Mouse (Mus musculus) brain, embryonic 14.5 days (tissue): ENCODE measurements around the gene Ccar1.

Experiments used
- CTCF ChIP-seq: fragments of 200-500 bp; IDR thresholded peaks from 2 replicates; pipeline ENCODE4 v1.5.1; 2012; ENCODE audit warnings: inconsistent platforms, mild to moderate bottlenecking, moderate library complexity, borderline replicate concordance; ENCODE audit not compliant: insufficient read depth, insufficient read length; ENCODE audit errors: extremely low read depth
- POLR2A ChIP-seq: fragments of 200-500 bp; IDR thresholded peaks from 2 replicates; pipeline ENCODE4 v1.6.1; 2012; ENCODE audit warnings: mild to moderate bottlenecking, inconsistent platforms, borderline replicate concordance; ENCODE audit not compliant: poor library complexity, insufficient read depth, insufficient read length, severe bottlenecking; ENCODE audit errors: extremely low read depth

- no peak for TF ChIP-seq POLR2A
- no peak for TF ChIP-seq CTCF
Observed at GRCm38 (mm10) chr10:62803296-62803695, 11.2 kb upstream of the Ccar1 start.
